Mouse (Mus musculus) heart, embryonic 14.5 days (tissue): ENCODE results near the gene Opcml. TPM values are rescaled to one million over a fixed set of nuclear protein-coding genes. Genes with fewer than 3 reads are reported as not detected.

Experiments used
- ATAC-seq: fragments of 200-750 bp; cut with Nextera tagmentation; 2 replicates; pipeline ENCODE4 v1.8.0; 2017; ENCODE audit warnings: low read depth, moderate TSS enrichment; ENCODE audit not compliant: insufficient number of reproducible peaks, insufficient read depth, low FRiP score
- H3K27ac ChIP-seq, 2 experiments: fragments of 200-500 bp in 1 of 2; fragments of 300-500 bp in 1 of 2; sonication (generic) in 1 of 2; replicated peaks in 1 of 2; 2 replicates each; pipeline ENCODE4 v1.5.1; 2012 to 2014; ENCODE audit warnings: low read depth in 2 of 2, low read length in 2 of 2, control low read depth in 1 of 2, mild to moderate bottlenecking in 1 of 2, mixed read lengths in 1 of 2; ENCODE audit not compliant: control insufficient read depth in 1 of 2, insufficient read depth in 1 of 2
- H3K27me3 ChIP-seq: fragments of 300-500 bp; sonication (generic); 2 replicates; pipeline ENCODE4 v1.6.1; 2014; ENCODE audit warnings: mild to moderate bottlenecking, low read length, control low read depth; ENCODE audit not compliant: control insufficient read depth, insufficient read depth
- H3K36me3 ChIP-seq: fragments of 300-500 bp; sonication (generic); 2 replicates; pipeline ENCODE4 v1.6.1; 2014; ENCODE audit warnings: mild to moderate bottlenecking, control low read depth, low read length, mixed read lengths; ENCODE audit not compliant: control insufficient read depth, insufficient read depth
- H3K4me1 ChIP-seq, 2 experiments: fragments of 200-500 bp in 1 of 2; fragments of 300-500 bp in 1 of 2; sonication (generic) in 1 of 2; 2 replicates each; pipeline ENCODE4 v1.6.1; 2012 to 2014; ENCODE audit warnings: low read length in 2 of 2, control low read depth in 1 of 2, mixed read lengths in 1 of 2; ENCODE audit not compliant: control insufficient read depth in 2 of 2, insufficient read depth in 2 of 2
- H3K4me2 ChIP-seq: fragments of 300-500 bp; sonication (generic); 2 replicates; pipeline ENCODE4 v1.6.1; 2014; ENCODE audit warnings: mild to moderate bottlenecking, low read length
- H3K4me3 ChIP-seq, 2 experiments: fragments of 200-500 bp in 1 of 2; fragments of 300-500 bp in 1 of 2; sonication (generic) in 1 of 2; 2 replicates each; pipeline ENCODE4 v1.5.1; 2012 to 2014; ENCODE audit warnings: low read length in 2 of 2, mild to moderate bottlenecking in 2 of 2, control low read depth in 1 of 2, low read depth in 1 of 2, moderate library complexity in 1 of 2; ENCODE audit not compliant: control insufficient read depth in 1 of 2, insufficient read depth in 1 of 2
- H3K9ac ChIP-seq: fragments of 300-500 bp; sonication (generic); 2 replicates; pipeline ENCODE4 v1.6.1; 2014; ENCODE audit warnings: mild to moderate bottlenecking, low read length
- H3K9me3 ChIP-seq: fragments of 300-500 bp; sonication (generic); 2 replicates; pipeline ENCODE4 v1.6.1; 2016; ENCODE audit warnings: low read length, control low read depth; ENCODE audit not compliant: control insufficient read depth
- WGBS: fragments of 180-500 bp; shearing (Covaris S2); extraction: QIAGEN DNeasy Blood & Tissue Kit; methylation state at CpG from one replicate; pipeline ENCODE4 v1.1.7; 2014; 5-methylcytosine and 5-hydroxymethylcytosine counted together
- polyA plus RNA-seq: library from polyadenylated mRNA; unstranded; fragments of >200 nt; fragmentation: Nextera tagmentation; extraction: Ambion mirVana; gene quantifications from 2 replicates; pipeline ENCODE4 v1.2.1, GENCODE M21; 2014

Opcml gene
- polyA plus RNA-seq, 1 experiment from 2014 or later = 1.6 TPM

DNA sequence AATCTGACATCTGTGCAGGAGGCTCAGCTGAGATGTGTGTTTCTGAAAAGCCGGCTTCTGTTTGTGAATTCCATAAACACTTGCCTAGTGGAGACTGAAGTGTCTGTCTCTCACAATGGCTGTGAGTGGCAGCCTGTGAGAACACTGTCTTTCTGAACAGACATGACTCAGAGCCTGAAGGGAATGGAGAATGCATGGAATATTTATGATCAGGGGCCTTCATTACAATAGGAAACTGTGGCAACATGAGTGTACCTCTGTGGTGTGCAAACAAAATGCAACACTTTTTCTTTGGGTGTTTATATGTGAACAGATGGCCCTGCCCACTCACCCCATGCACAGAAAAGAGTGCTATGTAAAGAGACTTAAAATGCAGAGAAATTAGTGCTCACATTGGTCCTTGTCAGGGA is 947.9 kb downstream of the Opcml start:
- no peak overlapping the region for H3K4me2 ChIP-seq
- no peaks in the 10 kb centered on the region for H3K4me1 ChIP-seq
- H3K4me3 ChIP-seq = no peak overlapping the region
- H3K36me3 ChIP-seq = no peaks in the 10 kb centered on the region
- 36% methylated on average over 1 of the region's 1 CpGs for WGBS
- H3K9me3 ChIP-seq = no peaks in the 10 kb centered on the region
- no peak overlapping the region for H3K9ac ChIP-seq
- H3K27me3 ChIP-seq = no peaks in the 10 kb centered on the region
- H3K27ac ChIP-seq = no peak overlapping the region
- ATAC-seq = no peak

DNA sequence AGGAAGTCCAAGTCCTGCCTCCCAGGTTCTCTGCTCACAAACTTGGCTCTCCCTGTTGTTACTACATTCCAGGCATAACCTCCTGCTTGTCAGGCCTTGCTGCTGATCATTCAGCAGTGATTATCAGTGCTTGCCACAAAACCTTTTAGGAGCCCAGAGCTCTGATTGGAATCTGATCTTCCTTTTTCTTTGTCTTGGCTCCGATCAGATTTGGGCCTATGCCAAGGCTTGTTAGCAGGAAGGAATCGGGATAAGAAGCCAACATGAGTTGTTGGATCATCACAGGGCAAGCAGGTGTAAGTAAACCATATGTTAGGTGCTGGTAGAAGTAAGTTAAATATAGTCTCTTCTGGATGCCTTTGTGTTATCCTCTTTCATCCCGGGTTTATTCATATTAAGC is 954.2 kb downstream of the Opcml start:
- 46% methylated on average over 3 of the region's 3 CpGs for WGBS
- no peak overlapping the region for H3K9ac ChIP-seq
- H3K27ac ChIP-seq = no peak overlapping the region
- no peaks in the 10 kb centered on the region for H3K9me3 ChIP-seq
- H3K4me3 ChIP-seq = no peak overlapping the region
- no peaks in the 10 kb centered on the region for H3K27me3 ChIP-seq
- ATAC-seq = no peak
- H3K4me2 ChIP-seq = no peak overlapping the region
- H3K4me1 ChIP-seq = peaks cover 2 to 5% of the 10 kb centered on the region in 2 experiments; a peak in 2 of 4 replicates
- H3K36me3 ChIP-seq = no peaks in the 10 kb centered on the region

DNA sequence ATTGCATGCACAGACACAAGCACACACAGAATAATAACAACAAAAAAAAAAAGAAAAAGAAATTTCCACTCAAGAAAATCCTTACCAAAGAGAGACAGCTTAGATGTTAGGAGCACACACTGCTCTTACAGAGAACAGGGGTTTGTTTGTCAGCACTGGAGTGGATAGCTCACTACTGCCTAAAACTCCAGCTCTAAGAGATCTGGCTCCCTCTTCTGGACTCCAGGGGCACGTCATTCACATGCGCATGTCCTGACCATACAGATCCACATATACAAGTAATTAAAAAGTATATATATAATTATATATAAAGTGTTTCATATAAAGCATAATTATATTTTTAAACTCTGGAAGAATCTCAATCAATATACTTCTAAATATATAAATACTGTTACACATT is 958.3 kb downstream of the Opcml start:
- H3K27ac ChIP-seq = no peak overlapping the region
- no peak overlapping the region for H3K9ac ChIP-seq
- no peak overlapping the region for H3K4me3 ChIP-seq
- no peaks in the 10 kb centered on the region for H3K9me3 ChIP-seq
- no peaks in the 10 kb centered on the region for H3K36me3 ChIP-seq
- 79% methylated on average over 2 of the region's 2 CpGs for WGBS
- H3K4me2 ChIP-seq = no peak overlapping the region
- H3K27me3 ChIP-seq = no peaks in the 10 kb centered on the region
- peaks cover 2 to 5% of the 10 kb centered on the region in 2 experiments; a peak in 2 of 4 replicates for H3K4me1 ChIP-seq
- ATAC-seq = no peak

DNA sequence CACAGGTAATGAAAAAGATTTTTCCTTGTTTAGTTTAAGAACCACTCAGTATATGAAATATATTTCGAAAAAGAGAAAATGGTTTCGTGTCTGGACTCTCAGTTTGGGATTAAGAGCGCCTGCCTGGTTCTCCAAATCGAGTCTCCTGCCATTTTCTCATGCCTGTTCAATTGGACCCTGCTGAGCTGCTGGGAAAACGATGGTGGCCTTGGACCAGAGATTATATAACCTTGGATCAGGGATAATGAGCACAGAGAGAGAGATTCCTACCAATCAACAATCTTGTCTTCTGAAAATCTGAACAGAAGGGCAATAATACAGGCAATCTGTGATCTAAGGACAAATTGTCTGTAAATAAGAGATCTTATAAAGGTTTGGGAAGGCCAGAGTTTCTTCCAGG is 962.3 kb downstream of the Opcml start:
- ATAC-seq = no peak
- H3K9me3 ChIP-seq = no peaks in the 10 kb centered on the region
- no peaks in the 10 kb centered on the region for H3K4me1 ChIP-seq

DNA sequence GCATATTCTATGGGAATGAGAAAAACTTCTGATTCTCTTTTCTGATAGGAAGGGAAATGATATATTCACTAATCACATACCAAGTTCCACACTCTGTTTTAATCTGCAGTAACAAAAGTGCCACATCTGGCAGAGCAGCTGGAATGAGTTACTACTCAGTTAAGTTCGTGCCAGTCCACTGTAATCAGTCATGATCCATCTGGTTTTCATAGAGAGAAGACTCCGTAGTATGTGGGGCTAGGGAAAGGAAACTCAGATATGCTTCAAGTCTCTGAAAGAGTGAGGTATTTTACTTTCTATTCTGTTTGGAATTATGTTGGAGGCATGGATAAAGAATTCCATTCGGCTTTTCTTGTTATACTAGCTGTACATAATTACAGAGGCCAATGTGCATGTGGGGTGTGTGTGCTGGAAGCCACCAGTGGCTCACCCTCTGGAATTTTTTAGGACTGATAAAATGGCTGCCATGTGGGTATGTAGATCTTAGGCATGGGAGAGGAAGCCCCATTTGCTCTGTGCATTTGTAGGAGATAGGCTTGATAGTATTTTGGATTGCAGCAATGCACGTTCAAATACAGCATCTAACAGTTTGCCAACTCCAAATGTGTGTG is 966.4 kb downstream of the Opcml start:
- no peak overlapping the region for H3K4me3 ChIP-seq
- H3K36me3 ChIP-seq = no peaks in the 10 kb centered on the region
- no peaks in the 10 kb centered on the region for H3K4me1 ChIP-seq
- no peak overlapping the region for H3K27ac ChIP-seq
- ATAC-seq = no peak
- no peaks in the 10 kb centered on the region for H3K9me3 ChIP-seq
- H3K27me3 ChIP-seq = no peaks in the 10 kb centered on the region
- no peak overlapping the region for H3K4me2 ChIP-seq
- WGBS = 65% methylated on average over 4 of the region's 4 CpGs
- H3K9ac ChIP-seq = no peak overlapping the region

More for the DNA sequence above, 962.3 kb downstream of the Opcml start:
- Histone ChIP-seq H3K27me3 (no peaks in the 10 kb centered on the region), H3K36me3 (no peaks in the 10 kb centered on the region), H3K9ac (no peak overlapping the region), H3K27ac (no peak overlapping the region), H3K4me2 (no peak overlapping the region), H3K4me3 (no peak overlapping the region)
- 71% methylated on average over 5 of the region's 5 CpGs for WGBS

DNA sequence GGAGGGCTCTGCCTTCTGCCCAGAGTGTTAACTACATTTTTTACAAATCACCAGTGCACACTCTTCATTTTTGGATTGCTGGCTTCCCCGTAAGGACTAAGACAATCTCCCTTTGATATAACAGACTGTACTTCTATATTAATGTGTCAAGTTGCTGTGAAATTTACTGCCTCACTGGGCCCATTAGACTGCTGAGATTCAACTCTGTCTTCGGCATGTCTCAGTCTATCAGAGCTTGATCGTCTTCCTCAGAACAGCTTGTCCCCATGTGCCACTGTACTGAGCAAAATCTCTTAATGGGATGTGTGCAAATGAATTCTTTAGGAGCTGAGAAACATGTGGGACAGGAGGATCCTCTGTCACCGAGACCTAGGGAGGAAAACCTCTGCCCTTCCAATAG is 970.9 kb downstream of the Opcml start:
- ATAC-seq = no peak
- H3K4me3 ChIP-seq = no peak overlapping the region
- 85% methylated on average over 4 of the region's 4 CpGs for WGBS
- H3K4me1 ChIP-seq = no peaks in the 10 kb centered on the region
- no peak overlapping the region for H3K4me2 ChIP-seq
- no peaks in the 10 kb centered on the region for H3K36me3 ChIP-seq
- H3K27me3 ChIP-seq = no peaks in the 10 kb centered on the region
- no peak overlapping the region for H3K27ac ChIP-seq
- no peak overlapping the region for H3K9ac ChIP-seq
- no peaks in the 10 kb centered on the region for H3K9me3 ChIP-seq

DNA sequence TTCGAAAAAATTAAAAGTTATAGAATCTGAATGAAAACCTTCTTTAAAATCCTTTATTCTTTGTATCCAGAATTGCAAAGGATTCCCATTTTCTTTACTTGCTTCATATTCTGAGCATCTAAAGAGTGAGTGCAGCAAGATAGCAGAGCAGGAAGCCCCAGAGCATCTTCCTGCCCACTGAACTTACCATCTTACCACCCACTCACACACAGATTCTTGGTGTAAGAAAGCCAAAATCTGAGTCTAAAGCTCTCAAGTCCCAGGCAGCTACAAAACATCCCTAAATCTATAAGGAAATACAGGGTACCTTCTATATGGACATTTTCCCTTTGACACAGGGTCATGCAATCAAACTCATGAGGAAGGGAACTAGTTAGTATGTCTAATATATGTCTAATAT is 973.6 kb downstream of the Opcml start:
- Histone ChIP-seq H3K4me1 (no peaks in the 10 kb centered on the region), H3K9me3 (no peaks in the 10 kb centered on the region), H3K27me3 (no peaks in the 10 kb centered on the region), H3K9ac (no peak overlapping the region), H3K36me3 (no peaks in the 10 kb centered on the region), H3K27ac (no peak overlapping the region), H3K4me2 (no peak overlapping the region), H3K4me3 (no peak overlapping the region)
- ATAC-seq = no peak
- WGBS = 68% methylated on average over 1 of the region's 1 CpGs
